12 mouse cellular contexts compared by ENCODE assay signal in the genomic region with DNA sequence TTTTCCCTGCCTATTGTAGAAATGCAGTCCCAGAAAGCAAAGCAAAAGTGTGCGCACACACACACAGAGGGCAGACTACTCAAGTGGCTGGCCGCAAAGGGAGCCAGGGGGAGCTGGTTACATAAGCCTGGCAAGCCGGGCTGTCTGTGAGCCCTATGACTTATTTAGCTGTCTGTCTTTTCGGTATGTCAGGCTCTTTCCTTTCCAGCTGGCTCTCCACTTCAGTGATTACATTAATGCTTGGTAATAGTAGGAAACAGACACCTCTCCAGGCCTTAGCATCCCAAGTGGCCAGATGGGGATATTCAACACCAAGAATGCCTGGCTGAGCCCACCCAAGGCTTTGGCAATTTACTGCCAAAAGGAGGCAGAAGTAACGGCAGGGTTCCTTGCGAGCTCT.
DNase-seq lines count a peak whose midpoint lies in the region; ATAC-seq and TF ChIP-seq lines count a peak whose summit lies in the region.
"Had no signal": no experiment of that assay in that cellular context is flagged by ENCODE, and none has a peak within 500 bp of the region (broad histone marks: within the 10 kb centered on the region; RNA-seq: fewer than 3 reads in every experiment).

No protein-coding gene starts in this region.

- H3K9me3 ChIP-seq in heart, embryonic 10.5 days: no peaks in the 10 kb centered on the region
- H3K9me3 ChIP-seq in stomach, postnatal 0 days (ENCODE audit: control insufficient read depth, low read length): no peaks in the 10 kb centered on the region

- no peak for TF ChIP-seq POLR2A in heart, adult 2 months (IDR thresholded peaks at IDR 0.05; ENCODE audit: insufficient read depth, low read depth, low read length)

- ATAC-seq in stomach, postnatal 0 days (ENCODE audit: low FRiP score, low TSS enrichment): no peak

- no peak overlapping the region for H3K4me2 ChIP-seq in stomach, postnatal 0 days (replicated peaks; ENCODE audit: low read depth)

- peak; percentile 40 to 70 for DNase-seq in heart, adult 2 months
- DNase-seq in heart, embryonic 10.5 days (ENCODE audit: low spot score): no peak
- peak; percentile 26 for DNase-seq in retina, embryonic 14.5 days (ENCODE audit: low spot score)
- DNase-seq in retina, postnatal 1 day: no peak
- DNase-seq in gastrocnemius, postnatal 36 days: peak; percentile 19 to 27
- no peak for DNase-seq in stomach, postnatal 0 days (ENCODE audit: low spot score)
- DNase-seq in thymus, postnatal 14 days: no peak
- no peak for DNase-seq in right cerebral cortex, postnatal 25 days
- DNase-seq: adrenal gland, adult 8-10 months; right cerebral cortex, postnatal 14 days; thymus, postnatal 4 days had no signal

- H3K79me2 ChIP-seq in heart, adult 2 months (replicated peaks; ENCODE audit: control insufficient read depth, insufficient read depth, low read length): no peaks in the 10 kb centered on the region

- no peak overlapping the region for H3K9ac ChIP-seq in heart, adult 2 months (ENCODE audit: low read depth, low read length)
- H3K9ac ChIP-seq in stomach, postnatal 0 days (ENCODE audit: low read length): no peak overlapping the region

- no peaks in the 10 kb centered on the region for H3K4me1 ChIP-seq in heart, adult 2 months (ENCODE audit: control insufficient read depth, insufficient read depth, low read length)
- H3K4me1 ChIP-seq in heart, embryonic 10.5 days: peaks cover under 1% of the 10 kb centered on the region
- H3K4me1 ChIP-seq in stomach, postnatal 0 days (replicated peaks; ENCODE audit: control insufficient read depth, insufficient read depth): no peaks in the 10 kb centered on the region
- H3K4me1 ChIP-seq: megakaryocyte, embryonic 14.5 days had no signal

- 46% methylated on average over 6 of the region's 6 CpGs for WGBS in heart, adult 2 months
- WGBS in heart, embryonic 10.5 days: 51% methylated on average over 6 of the region's 6 CpGs
- WGBS in stomach, postnatal 0 days: 41% methylated on average over 6 of the region's 6 CpGs

- H3K36me3 ChIP-seq in heart, adult 2 months (ENCODE audit: control insufficient read depth, insufficient read depth, low read length): no peaks in the 10 kb centered on the region
- H3K36me3 ChIP-seq in heart, embryonic 10.5 days: no peaks in the 10 kb centered on the region
- H3K36me3 ChIP-seq in stomach, postnatal 0 days (ENCODE audit: control insufficient read depth, insufficient read depth, low read length): no peaks in the 10 kb centered on the region

- no peak for TF ChIP-seq EP300 in heart, adult 2 months (IDR thresholded peaks at IDR 0.05; ENCODE audit: insufficient read depth, low read depth, low read length)
- no peak for TF ChIP-seq EP300 in stomach, postnatal 0 days (optimal IDR thresholded peaks at IDR 0.05)

- TF ChIP-seq CTCF in heart, adult 2 months (IDR thresholded peaks at IDR 0.05): peak; percentile 32
- peak; percentile 7; the same call in 1 of the 2 replicates for TF ChIP-seq CTCF in stomach, postnatal 0 days (IDR thresholded peaks at IDR 0.05; ENCODE audit: low read depth)

- no peak overlapping the region for H3K4me3 ChIP-seq in heart, adult 2 months
- H3K4me3 ChIP-seq in heart, embryonic 10.5 days: no peak overlapping the region
- no peak overlapping the region for H3K4me3 ChIP-seq in stomach, postnatal 0 days (ENCODE audit: low read depth, low read length)
- H3K4me3 ChIP-seq: megakaryocyte, embryonic 14.5 days had no signal

- no peaks in the 10 kb centered on the region for H3K27me3 ChIP-seq in heart, adult 2 months (ENCODE audit: control insufficient read depth, insufficient read depth, low read length)
- H3K27me3 ChIP-seq in heart, embryonic 10.5 days (ENCODE audit: insufficient read depth, poor library complexity, severe bottlenecking): peaks cover 18% of the 10 kb centered on the region; the same call in 1 of the 2 replicates
- no peaks in the 10 kb centered on the region for H3K27me3 ChIP-seq in stomach, postnatal 0 days (ENCODE audit: control insufficient read depth, insufficient read depth, low read length)

- H3K27ac ChIP-seq in heart, adult 2 months: no peak overlapping the region
- H3K27ac ChIP-seq in heart, embryonic 10.5 days: no peak overlapping the region
- no peak overlapping the region for H3K27ac ChIP-seq in stomach, postnatal 0 days (replicated peaks)

- intact Hi-C loops in heart, adult 2 months (cut with DNase I): no loop called here
- intact Hi-C loops in gastrocnemius, postnatal 36 days (cut with DNase I): no loop called here

Comparison
In these comparisons a context has a peak if more than half of its experiments do, and no peak if none do; other contexts are left out.
1. DNase-seq: peak in heart, adult 2 months (2 of 2), retina, embryonic 14.5 days (single experiment) and gastrocnemius, postnatal 36 days (2 of 2); none in heart, embryonic 10.5 days (single experiment), retina, postnatal 1 day (single experiment), stomach, postnatal 0 days (single experiment), thymus, postnatal 14 days (single experiment) and right cerebral cortex, postnatal 25 days (single experiment).